Mouse (Mus musculus) bone marrow, adult 2 months (tissue): ENCODE measurements around the gene Klk5. TPM values are rescaled to one million over a fixed set of nuclear protein-coding genes. Genes with fewer than 3 reads are reported as not detected.

Source experiments
- H3K27ac ChIP-seq: fragments of 200-500 bp; 2 replicates; pipeline ENCODE4 v1.5.1; 2012; ENCODE audit warnings: low read depth, mild to moderate bottlenecking, control low read depth, inconsistent platforms, low read length; ENCODE audit not compliant: control insufficient read depth, poor library complexity, insufficient read depth
- H3K4me1 ChIP-seq: fragments of 200-500 bp; 2 replicates; pipeline ENCODE4 v1.6.1; 2011; ENCODE audit warnings: low read length; ENCODE audit not compliant: control insufficient read depth, insufficient read depth
- H3K4me3 ChIP-seq: fragments of 200-500 bp; replicated peaks from 2 replicates; pipeline ENCODE3; 2011; ENCODE audit warnings: mild to moderate bottlenecking, low read depth, low read length, control low read depth; ENCODE audit not compliant: control insufficient read depth
- CTCF ChIP-seq: fragments of 200-500 bp; IDR thresholded peaks from 2 replicates; pipeline ENCODE4 v1.5.1; 2011; ENCODE audit warnings: low read length, control low read depth; ENCODE audit not compliant: control insufficient read depth, insufficient read depth
- POLR2A ChIP-seq: fragments of 200-500 bp; IDR thresholded peaks from 2 replicates; pipeline ENCODE4 v1.6.1; 2011; ENCODE audit warnings: low read depth, mild to moderate bottlenecking, control low read depth, low read length, borderline replicate concordance; ENCODE audit not compliant: control insufficient read depth
- WGBS: fragments of 180-500 bp; shearing (Covaris S2); methylation state at CpG from one replicate; pipeline ENCODE4 v1.1.7; 2018; 5-methylcytosine and 5-hydroxymethylcytosine counted together
- polyA plus RNA-seq: library from polyadenylated mRNA; stranded (reverse); fragments of >200 nt; gene quantifications from 2 replicates; pipeline ENCODE4 v1.2.4, GENCODE M21; 2011; ENCODE audit warnings: low replicate concordance; ENCODE audit not compliant: missing spikeins, insufficient read depth, insufficient read length

The Klk5 gene
- polyA plus RNA-seq, 1 experiment, result not detected

GRCm38 (mm10) chr7:43856307-43856706 lies 14.5 kb downstream of the Klk5 start:
- Histone ChIP-seq H3K4me3 (no peak overlapping the region), H3K4me1 (no peaks in the 10 kb centered on the region), H3K27ac (no peak overlapping the region)
- 53% methylated on average over 7 of the region's 7 CpGs for WGBS
- TF ChIP-seq POLR2A (no peak), CTCF (no peak)

GRCm38 (mm10) chr7:43857501-43857900 lies 15.7 kb downstream of the Klk5 start:
- WGBS, result 91% methylated on average over 12 of the region's 12 CpGs
- no peaks in the 10 kb centered on the region for H3K4me1 ChIP-seq
- no peak overlapping the region for H3K4me3 ChIP-seq
- no peak overlapping the region for H3K27ac ChIP-seq
- TF ChIP-seq CTCF, result no peak
- TF ChIP-seq POLR2A, result no peak

DNA sequence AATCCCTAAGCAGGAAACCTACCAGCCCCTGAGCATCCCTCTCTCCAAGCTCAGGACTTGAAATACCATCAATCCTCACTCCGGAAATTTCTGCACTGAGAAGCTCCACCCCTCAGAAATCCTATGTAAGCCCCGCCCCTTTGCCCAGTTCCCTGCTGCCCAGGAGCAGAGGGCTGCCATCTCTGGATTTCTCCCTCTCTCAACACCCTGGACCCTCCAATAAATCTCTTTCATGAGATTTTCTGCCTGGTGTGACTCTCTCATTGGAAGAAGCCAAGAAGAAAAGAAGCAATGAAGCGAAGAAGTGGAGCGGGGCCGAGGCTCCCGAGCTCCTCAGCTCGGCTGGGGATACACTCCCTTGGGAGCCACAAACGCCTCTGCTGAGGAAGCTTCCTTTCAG lies 18.6 kb downstream of the Klk5 start:
- Histone ChIP-seq H3K4me1 (no peaks in the 10 kb centered on the region), H3K27ac (no peak overlapping the region), H3K4me3 (no peak overlapping the region)
- 78% methylated on average over 8 of the region's 8 CpGs for WGBS
- TF ChIP-seq CTCF (no peak), POLR2A (no peak)

GRCm38 (mm10) chr7:43873237-43873636 lies 31.5 kb downstream of the Klk5 start:
- H3K4me3 ChIP-seq, result no peak overlapping the region
- H3K27ac ChIP-seq, result no peak overlapping the region
- WGBS, result 12% methylated on average over 10 of the region's 10 CpGs
- TF ChIP-seq CTCF, result peak; percentile 85
- TF ChIP-seq POLR2A, result no peak
- no peaks in the 10 kb centered on the region for H3K4me1 ChIP-seq

GRCm38 (mm10) chr7:43873674-43874073 lies 31.9 kb downstream of the Klk5 start:
- H3K4me1 ChIP-seq, result no peaks in the 10 kb centered on the region
- H3K4me3 ChIP-seq, result no peak overlapping the region
- no peak for TF ChIP-seq POLR2A
- no peak for TF ChIP-seq CTCF
- 66% methylated on average over 3 of the region's 3 CpGs for WGBS
- H3K27ac ChIP-seq, result no peak overlapping the region

DNA sequence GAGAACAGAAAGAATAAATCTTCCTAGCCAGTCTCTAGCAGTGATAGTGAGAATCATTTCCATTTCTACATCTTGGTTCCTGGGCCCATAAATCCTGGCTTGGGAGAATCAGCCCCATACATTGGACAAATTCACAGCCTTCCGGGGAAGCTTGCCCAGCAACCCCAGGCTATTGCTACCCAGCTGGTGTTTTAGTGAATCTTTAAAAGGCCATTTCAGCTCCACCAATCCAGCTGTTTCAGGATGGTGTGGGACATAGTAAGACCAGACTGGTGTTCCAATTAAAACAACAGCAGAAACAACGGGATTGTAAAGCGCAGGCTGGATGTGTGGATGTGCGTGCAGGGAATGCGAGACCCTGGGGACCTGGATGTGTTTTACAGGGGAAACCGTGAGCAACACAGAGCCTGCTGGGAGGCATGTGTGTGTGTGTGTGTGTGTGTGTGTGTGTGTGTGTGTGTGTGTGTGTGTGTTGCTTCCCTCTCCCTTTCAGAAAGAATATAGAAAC lies 33.2 kb downstream of the Klk5 start:
- TF ChIP-seq CTCF, result no peak
- TF ChIP-seq POLR2A, result no peak
- WGBS, result 79% methylated on average over 6 of the region's 6 CpGs
- H3K27ac ChIP-seq, result no peak overlapping the region
- H3K4me1 ChIP-seq, result no peaks in the 10 kb centered on the region
- no peak overlapping the region for H3K4me3 ChIP-seq

- Histone ChIP-seq H3K27ac (no peak overlapping the region), H3K4me3 (no peak overlapping the region), H3K4me1 (no peaks in the 10 kb centered on the region)
- TF ChIP-seq POLR2A (no peak), CTCF (no peak)
- 76% methylated on average over 4 of the region's 4 CpGs for WGBS
Observed at GRCm38 (mm10) chr7:43876444-43876843, 34.7 kb downstream of the Klk5 start.

- WGBS, result 37% methylated on average over 1 of the region's 1 CpGs
- TF ChIP-seq POLR2A (no peak), CTCF (no peak)
- no peak overlapping the region for H3K4me3 ChIP-seq
- no peaks in the 10 kb centered on the region for H3K4me1 ChIP-seq
- H3K27ac ChIP-seq, result no peak overlapping the region
Observed at GRCm38 (mm10) chr7:43878281-43878680, 36.5 kb downstream of the Klk5 start.

DNA sequence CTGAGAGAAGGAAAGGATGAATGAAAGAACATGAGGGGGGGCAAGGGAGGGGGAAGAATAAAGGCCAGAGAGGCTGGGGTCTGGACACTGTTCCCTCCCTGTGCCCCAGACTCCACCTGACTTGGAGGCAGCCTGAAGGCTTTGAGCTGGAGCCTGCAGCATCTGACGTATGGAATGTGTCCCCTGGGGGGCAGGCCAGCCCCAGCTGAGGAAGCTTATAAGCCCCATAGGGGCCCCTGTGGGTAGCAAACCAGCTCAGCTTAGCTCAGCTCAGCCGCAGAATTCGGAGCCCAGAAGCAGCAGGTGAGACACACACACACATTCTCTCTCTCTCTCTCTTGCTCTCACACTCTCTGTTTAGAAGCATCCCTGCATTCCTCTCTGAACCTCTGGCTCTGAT lies 39.1 kb downstream of the Klk5 start, which contains the start of gene Klk4:
Gene Klk4, plus strand, starts transcription at position 249 of the 400 bp plus-strand sequence.
- H3K4me1 ChIP-seq, result no peaks in the 10 kb centered on the region
- no peak for TF ChIP-seq POLR2A
- no peak for TF ChIP-seq CTCF
- WGBS, result 2% methylated on average over 3 of the region's 3 CpGs
- no peak within 1 kb of the TSS for H3K27ac ChIP-seq
- no peak within 1 kb of the TSS for H3K4me3 ChIP-seq
